Mouse (Mus musculus): ENCODE measurements around the gene Etv6. TPM values are rescaled to one million over a fixed set of nuclear protein-coding genes. Genes with fewer than 3 reads are reported as not detected.

The Etv6 gene
- polyA plus RNA-seq, 1 experiment: 1.1 TPM

GRCm38 (mm10) chr6:134051950-134052349, 16.4 kb downstream of the Etv6 start:
- TF ChIP-seq GATA1 (IDR thresholded peaks at IDR 0.05; ENCODE audit: low read length): no peak
- no peak for TF ChIP-seq TAL1 (IDR thresholded peaks at IDR 0.05; ENCODE audit: low read length)
- no peaks in the 10 kb centered on the region for H3K27me3 ChIP-seq (ENCODE audit: control insufficient read depth)
- no peaks in the 10 kb centered on the region for H3K9me3 ChIP-seq (ENCODE audit: control insufficient read depth, low read length)
- no peaks in the 10 kb centered on the region for H3K4me1 ChIP-seq (ENCODE audit: control insufficient read depth)
- no peak overlapping the region for H3K4me3 ChIP-seq (replicated peaks)
- no peaks in the 10 kb centered on the region for H3K36me3 ChIP-seq (ENCODE audit: control insufficient read depth)

- no peaks in the 10 kb centered on the region for H3K27me3 ChIP-seq (ENCODE audit: control insufficient read depth)
- no peaks in the 10 kb centered on the region for H3K9me3 ChIP-seq (ENCODE audit: control insufficient read depth, low read length)
- TF ChIP-seq GATA1 (IDR thresholded peaks at IDR 0.05; ENCODE audit: low read length) (no peak), TAL1 (IDR thresholded peaks at IDR 0.05; ENCODE audit: low read length) (no peak)
- no peaks in the 10 kb centered on the region for H3K36me3 ChIP-seq (ENCODE audit: control insufficient read depth)
- no peak overlapping the region for H3K4me3 ChIP-seq (replicated peaks)
- 0 out of 2 replicates have a peak, but pooled peaks cover 2% of the 10 kb centered on the region for H3K4me1 ChIP-seq (ENCODE audit: control insufficient read depth)
Measured at GRCm38 (mm10) chr6:134053146-134053545, 17.6 kb downstream of the Etv6 start.

- TF ChIP-seq TAL1 (IDR thresholded peaks at IDR 0.05; ENCODE audit: low read length): no peak
- TF ChIP-seq GATA1 (IDR thresholded peaks at IDR 0.05; ENCODE audit: low read length): no peak
- H3K4me3 ChIP-seq (replicated peaks): no peak overlapping the region
- H3K9me3 ChIP-seq (ENCODE audit: control insufficient read depth, low read length): no peaks in the 10 kb centered on the region
- H3K4me1 ChIP-seq (ENCODE audit: control insufficient read depth): 0 out of 2 replicates have a peak, but pooled peaks cover 2% of the 10 kb centered on the region
- H3K36me3 ChIP-seq (ENCODE audit: control insufficient read depth): no peaks in the 10 kb centered on the region
- no peaks in the 10 kb centered on the region for H3K27me3 ChIP-seq (ENCODE audit: control insufficient read depth)
Measured at GRCm38 (mm10) chr6:134053566-134053965, 18.1 kb downstream of the Etv6 start.

GRCm38 (mm10) chr6:134055588-134055987, 20.1 kb downstream of the Etv6 start:
- no peaks in the 10 kb centered on the region for H3K36me3 ChIP-seq (ENCODE audit: control insufficient read depth)
- H3K9me3 ChIP-seq (ENCODE audit: control insufficient read depth, low read length): no peaks in the 10 kb centered on the region
- H3K4me3 ChIP-seq (replicated peaks): no peak overlapping the region
- no peaks in the 10 kb centered on the region for H3K27me3 ChIP-seq (ENCODE audit: control insufficient read depth)
- TF ChIP-seq GATA1 (IDR thresholded peaks at IDR 0.05; ENCODE audit: low read length): no peak
- no peak for TF ChIP-seq TAL1 (IDR thresholded peaks at IDR 0.05; ENCODE audit: low read length)
- 0 out of 2 replicates have a peak, but pooled peaks cover 2% of the 10 kb centered on the region for H3K4me1 ChIP-seq (ENCODE audit: control insufficient read depth)

- Histone ChIP-seq H3K36me3 (ENCODE audit: control insufficient read depth) (no peaks in the 10 kb centered on the region), H3K27me3 (ENCODE audit: control insufficient read depth) (no peaks in the 10 kb centered on the region), H3K4me1 (ENCODE audit: control insufficient read depth) (0 out of 2 replicates have a peak, but pooled peaks cover 2% of the 10 kb centered on the region), H3K9me3 (ENCODE audit: control insufficient read depth, low read length) (no peaks in the 10 kb centered on the region), H3K4me3 (replicated peaks) (no peak overlapping the region)
- no peak for TF ChIP-seq GATA1 (IDR thresholded peaks at IDR 0.05; ENCODE audit: low read length)
- no peak for TF ChIP-seq TAL1 (IDR thresholded peaks at IDR 0.05; ENCODE audit: low read length)
Measured at GRCm38 (mm10) chr6:134058451-134058850, 23.0 kb downstream of the Etv6 start.

GRCm38 (mm10) chr6:134058886-134059551, 23.5 kb downstream of the Etv6 start:
- no peaks in the 10 kb centered on the region for H3K27me3 ChIP-seq (ENCODE audit: control insufficient read depth)
- H3K36me3 ChIP-seq (ENCODE audit: control insufficient read depth): no peaks in the 10 kb centered on the region
- no peaks in the 10 kb centered on the region for H3K9me3 ChIP-seq (ENCODE audit: control insufficient read depth, low read length)
- H3K4me3 ChIP-seq (replicated peaks): no peak overlapping the region
- 0 out of 2 replicates have a peak, but pooled peaks cover 2% of the 10 kb centered on the region for H3K4me1 ChIP-seq (ENCODE audit: control insufficient read depth)
- TF ChIP-seq TAL1 (IDR thresholded peaks at IDR 0.05; ENCODE audit: low read length) (no peak), GATA1 (IDR thresholded peaks at IDR 0.05; ENCODE audit: low read length) (no peak)

- TF ChIP-seq GATA1 (IDR thresholded peaks at IDR 0.05; ENCODE audit: low read length) (no peak), TAL1 (IDR thresholded peaks at IDR 0.05; ENCODE audit: low read length) (no peak)
- 0 out of 2 replicates have a peak, but pooled peaks cover 2% of the 10 kb centered on the region for H3K4me1 ChIP-seq (ENCODE audit: control insufficient read depth)
- H3K4me3 ChIP-seq (replicated peaks): no peak overlapping the region
- H3K27me3 ChIP-seq (ENCODE audit: control insufficient read depth): no peaks in the 10 kb centered on the region
- no peaks in the 10 kb centered on the region for H3K9me3 ChIP-seq (ENCODE audit: control insufficient read depth, low read length)
- no peaks in the 10 kb centered on the region for H3K36me3 ChIP-seq (ENCODE audit: control insufficient read depth)
Measured at GRCm38 (mm10) chr6:134059552-134059891, 24.0 kb downstream of the Etv6 start.

GRCm38 (mm10) chr6:134060036-134060435, 24.5 kb downstream of the Etv6 start:
- TF ChIP-seq GATA1 (IDR thresholded peaks at IDR 0.05; ENCODE audit: low read length) (no peak), TAL1 (IDR thresholded peaks at IDR 0.05; ENCODE audit: low read length) (no peak)
- Histone ChIP-seq H3K4me3 (replicated peaks) (no peak overlapping the region), H3K4me1 (ENCODE audit: control insufficient read depth) (0 out of 2 replicates have a peak, but pooled peaks cover 2% of the 10 kb centered on the region), H3K36me3 (ENCODE audit: control insufficient read depth) (no peaks in the 10 kb centered on the region), H3K9me3 (ENCODE audit: control insufficient read depth, low read length) (no peaks in the 10 kb centered on the region), H3K27me3 (ENCODE audit: control insufficient read depth) (no peaks in the 10 kb centered on the region)

- no peaks in the 10 kb centered on the region for H3K36me3 ChIP-seq (ENCODE audit: control insufficient read depth)
- TF ChIP-seq TAL1 (IDR thresholded peaks at IDR 0.05; ENCODE audit: low read length) (no peak), GATA1 (IDR thresholded peaks at IDR 0.05; ENCODE audit: low read length) (no peak)
- no peaks in the 10 kb centered on the region for H3K27me3 ChIP-seq (ENCODE audit: control insufficient read depth)
- no peak overlapping the region for H3K4me3 ChIP-seq (replicated peaks)
- 0 out of 2 replicates have a peak, but pooled peaks cover 2% of the 10 kb centered on the region for H3K4me1 ChIP-seq (ENCODE audit: control insufficient read depth)
- no peaks in the 10 kb centered on the region for H3K9me3 ChIP-seq (ENCODE audit: control insufficient read depth, low read length)
Measured at GRCm38 (mm10) chr6:134060811-134061210, 25.3 kb downstream of the Etv6 start.

Data from erythroblast, embryonic 14.5 days (primary cell).